Mouse (Mus musculus) frontal cortex, adult (tissue): Measurements from ENCODE around the gene Crygb.
A peak's percentile ranks its signal among the peaks of the same experiment; 100 is the strongest.

ENCODE experiments used
- ATAC-seq: cut with Nextera tagmentation; 2 replicates; pipeline ENCODE4 v1.9.2; 2017; ENCODE audit warnings: mild to moderate bottlenecking, moderate library complexity, mixed read lengths; ENCODE audit not compliant: low TSS enrichment

The Crygb gene

DNA sequence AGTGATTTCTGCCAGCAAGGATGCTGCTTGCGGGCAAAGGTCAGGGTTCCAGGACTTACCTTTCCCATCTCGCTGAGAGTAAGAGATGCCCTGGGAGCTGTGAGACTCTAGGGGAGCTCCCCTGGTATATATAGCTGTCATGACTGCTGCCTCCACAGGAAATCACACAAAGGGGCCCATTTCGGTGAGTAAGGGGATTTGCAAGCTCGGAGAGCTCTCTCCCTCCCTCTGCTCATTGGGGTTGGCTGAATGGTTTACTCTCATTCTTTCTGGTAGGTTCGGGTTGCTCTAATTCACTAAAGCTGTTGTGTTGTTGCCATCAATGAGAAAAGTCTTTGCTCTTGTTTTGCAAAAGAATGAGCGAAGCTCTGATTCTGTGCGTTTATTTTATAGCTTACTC lies at the start of gene Crygb:
TSS of gene Crygb (minus strand) at position 101 of the 400 bp plus-strand sequence.
- no peak for ATAC-seq

GRCm38 (mm10) chr1:65131671-65132070 lies 49.6 kb upstream of the Crygb start:
- ATAC-seq, result no peak

DNA sequence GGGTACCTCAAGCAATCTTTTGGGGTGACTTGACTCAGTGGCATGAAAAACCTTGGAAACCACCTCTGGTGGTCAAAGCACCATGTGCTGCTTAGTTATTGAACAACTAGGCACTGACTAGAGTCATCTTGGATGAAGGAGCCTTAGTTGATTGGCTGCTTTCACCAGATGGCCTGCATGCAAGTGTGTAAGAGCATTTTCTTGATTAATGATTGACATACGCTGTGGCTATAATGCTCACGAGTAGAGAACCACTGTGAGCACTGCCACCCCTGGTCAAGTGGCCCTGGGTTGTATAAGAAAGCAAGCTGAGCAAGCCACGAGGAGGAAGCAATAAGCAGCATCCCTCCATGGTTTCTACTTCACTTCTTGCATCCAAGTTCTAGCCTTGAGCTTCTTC lies 48.1 kb upstream of the Crygb start:
- no peak for ATAC-seq

DNA sequence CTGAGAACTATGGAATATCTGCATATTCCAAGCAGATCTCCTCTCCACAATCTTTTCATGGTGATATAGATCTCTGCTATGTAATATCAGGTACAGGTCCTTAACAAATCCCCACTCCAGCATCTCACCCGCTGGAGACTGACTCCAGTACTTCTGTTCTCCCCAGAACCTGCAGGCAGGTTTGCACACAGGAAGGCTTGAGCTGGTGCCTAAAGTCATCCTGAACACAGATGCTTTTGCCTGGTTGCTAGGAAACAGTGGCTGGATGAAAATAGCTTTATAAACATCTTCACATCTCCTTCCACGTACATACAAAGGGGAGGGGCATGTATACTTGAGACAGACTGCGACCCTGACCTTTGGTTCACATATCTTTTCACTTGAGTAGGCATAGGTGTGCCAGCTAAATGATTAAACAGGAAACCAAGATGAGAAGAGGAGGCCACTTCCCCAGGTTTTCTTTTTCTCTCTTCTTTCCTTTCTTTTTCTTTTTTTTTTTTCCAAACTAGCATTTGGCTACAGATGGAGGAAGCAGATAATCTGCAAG lies 47.6 kb upstream of the Crygb start:
- ATAC-seq, result no peak

GRCm38 (mm10) chr1:65122574-65123372 lies 40.7 kb upstream of the Crygb start, which contains the start of gene D630023F18Rik:
Gene D630023F18Rik (minus strand): TSS chr1:65123214.
- peak; percentile 99 for ATAC-seq

GRCm38 (mm10) chr1:65119438-65119837 lies 37.4 kb upstream of the Crygb start, which contains the start of gene Gm28845:
Gene Gm28845 (minus strand): TSS chr1:65119558.
- ATAC-seq, result no peak

DNA sequence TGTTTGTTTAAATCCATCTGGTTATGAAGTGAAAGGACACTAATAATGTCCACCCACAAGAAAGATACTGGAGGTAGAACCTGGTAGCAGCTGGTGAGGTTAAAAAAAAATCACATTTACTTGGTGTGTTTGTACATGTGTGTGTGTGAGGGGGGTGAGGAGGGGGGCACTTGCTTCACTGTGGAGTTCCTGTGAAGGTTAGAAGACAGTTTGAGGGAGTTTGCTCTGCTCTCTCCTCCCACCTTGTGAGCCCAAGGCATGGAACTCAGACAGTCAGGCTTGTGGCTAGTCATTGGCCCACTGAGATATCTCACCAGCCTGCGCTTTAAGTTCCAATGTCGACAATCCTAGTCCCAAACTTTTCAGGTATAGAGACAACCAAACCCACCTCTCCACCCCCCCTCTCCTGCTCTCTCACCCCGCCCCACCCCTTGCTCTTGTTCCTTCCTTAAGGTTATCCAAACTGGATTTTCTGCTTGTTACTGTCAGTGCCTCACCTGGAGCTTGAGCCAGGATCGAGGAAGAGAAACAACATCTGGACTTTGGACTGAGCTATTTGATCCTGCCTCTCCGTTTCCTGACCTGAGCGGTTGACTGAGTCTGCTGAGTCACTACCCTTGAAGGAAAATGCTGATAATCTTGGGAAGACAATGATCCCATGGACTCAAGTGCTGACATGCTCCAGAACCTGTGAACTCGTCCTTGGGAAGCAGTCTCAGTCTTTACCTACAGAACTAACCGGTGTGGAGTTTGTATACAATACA lies 36.2 kb upstream of the Crygb start:
- no peak for ATAC-seq

DNA sequence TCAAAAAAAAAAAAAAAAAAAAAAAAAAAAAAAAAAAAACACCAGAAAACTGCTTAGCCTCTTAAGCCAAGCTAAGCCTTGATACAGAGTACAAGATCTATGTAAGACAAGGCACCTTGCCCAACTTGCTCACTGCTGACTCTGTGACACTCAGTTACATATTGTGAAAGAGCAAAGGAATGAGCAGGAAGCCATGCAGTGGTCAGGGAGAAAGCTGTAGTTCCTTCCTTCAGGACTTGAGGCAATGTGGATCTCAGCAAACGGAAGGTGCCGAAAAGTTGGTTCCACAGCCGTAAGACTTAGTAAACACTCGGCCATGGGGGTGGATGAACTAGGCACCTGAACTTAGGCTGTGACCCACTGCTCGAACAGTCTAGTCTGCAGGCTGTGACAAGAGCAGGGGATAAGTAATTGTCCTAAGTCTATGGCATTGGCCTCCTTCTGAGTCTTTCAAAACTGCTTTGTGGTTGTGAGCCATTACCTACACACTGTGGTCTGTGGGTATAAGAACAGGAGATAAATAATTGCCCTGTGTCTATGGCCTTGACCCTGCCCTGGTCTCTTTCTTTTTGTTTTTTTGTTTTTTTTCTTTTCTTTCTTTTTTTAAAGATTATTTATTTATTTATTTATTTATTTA lies 31.6 kb upstream of the Crygb start:
- ATAC-seq, result no peak

GRCm38 (mm10) chr1:65112807-65113196 lies 30.7 kb upstream of the Crygb start:
- ATAC-seq, result no peak

DNA sequence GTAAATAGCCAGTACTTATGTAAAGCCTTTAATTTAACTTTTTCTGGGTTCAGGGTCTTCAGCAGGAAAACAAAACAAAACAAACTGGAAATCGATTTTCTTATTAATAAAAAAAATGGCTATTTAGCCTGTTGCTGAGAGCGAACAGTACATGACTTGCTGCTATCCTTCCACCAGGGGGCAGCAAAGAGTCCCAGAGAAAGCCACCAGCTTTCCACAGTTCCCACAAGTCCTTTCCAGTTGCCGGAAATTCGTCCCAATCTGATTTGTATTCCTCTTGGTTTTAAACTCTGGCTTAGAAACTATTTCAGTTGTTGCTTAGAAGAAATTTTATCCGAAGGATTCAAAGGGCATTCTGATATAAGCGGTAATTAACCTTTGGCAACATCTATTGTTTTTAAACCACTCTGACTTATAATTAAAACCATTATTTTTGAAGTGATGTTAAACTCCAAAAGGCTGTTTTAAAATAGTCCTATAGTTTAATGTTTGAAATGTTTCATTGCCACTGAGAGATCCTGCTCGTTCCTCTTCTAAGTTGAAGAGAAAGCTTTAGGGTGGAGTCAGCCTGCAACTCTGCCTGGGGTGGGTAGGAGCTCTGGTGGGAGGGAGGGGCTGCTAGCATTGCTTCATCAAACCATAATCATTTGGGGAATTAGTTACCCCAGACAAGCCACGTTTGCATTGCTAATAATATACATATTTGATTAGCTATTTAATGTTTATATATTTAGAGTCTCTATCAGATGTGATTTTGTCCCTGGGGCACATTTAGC lies 30.1 kb upstream of the Crygb start:
- ATAC-seq, result peak; percentile 92

- ATAC-seq, result no peak
These were observed 27.8 kb upstream of the Crygb start for GRCm38 (mm10) chr1:65109756-65110435.

DNA sequence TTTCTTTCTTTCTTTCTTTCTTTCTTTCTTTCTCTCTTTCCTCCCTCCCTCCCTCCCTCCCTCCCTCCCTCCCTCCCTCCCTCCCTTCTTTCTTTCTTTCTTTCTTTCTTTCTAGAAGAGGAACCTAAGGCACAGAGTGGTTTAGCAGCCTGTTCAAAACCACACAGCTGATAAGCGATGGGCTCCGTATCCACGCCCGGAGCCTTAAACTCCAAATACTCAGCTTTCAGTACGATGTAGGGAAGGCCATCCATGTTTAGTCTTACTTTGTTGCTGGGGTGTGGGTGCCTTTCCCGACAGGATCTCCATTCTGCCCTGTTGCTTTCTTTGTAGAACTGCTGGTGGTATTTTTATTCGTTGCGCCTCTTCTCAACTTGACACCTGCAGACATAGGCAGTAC lies 27.1 kb upstream of the Crygb start:
- no peak for ATAC-seq

GRCm38 (mm10) chr1:65107654-65108279 lies 25.7 kb upstream of the Crygb start:
- ATAC-seq, result no peak

GRCm38 (mm10) chr1:65103273-65103672 lies 21.2 kb upstream of the Crygb start, which contains the start of gene Cryga:
Gene Cryga (minus strand): TSS chr1:65103373.
- ATAC-seq, result no peak

DNA sequence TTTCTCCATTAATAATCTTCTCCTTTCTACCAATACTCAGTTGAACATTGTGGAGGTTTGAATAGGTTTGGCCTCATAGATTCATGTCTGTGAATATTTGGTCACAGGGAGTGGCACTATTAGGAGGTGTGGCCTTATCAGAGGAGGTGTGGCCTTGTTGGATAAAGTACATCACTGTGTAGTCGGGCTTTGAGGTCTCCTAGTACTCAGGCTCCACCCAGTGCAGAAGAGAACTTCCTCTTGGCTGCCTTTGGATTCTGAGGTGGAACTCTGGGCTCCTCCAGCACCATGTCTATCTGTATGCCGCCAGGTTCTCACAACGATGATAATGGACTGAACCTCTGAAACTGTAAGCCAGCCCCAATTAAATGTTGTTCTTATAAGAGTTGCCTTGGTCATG lies 14.9 kb upstream of the Crygb start:
- no peak for ATAC-seq

- ATAC-seq, result peak; percentile 73
These were observed 9.5 kb upstream of the Crygb start for GRCm38 (mm10) chr1:65091566-65091965.

- no peak for ATAC-seq
These were observed 8.3 kb upstream of the Crygb start for GRCm38 (mm10) chr1:65090370-65090769.

- ATAC-seq, result no peak
These were observed 6.7 kb upstream of the Crygb start for GRCm38 (mm10) chr1:65088567-65089356.

- peak; percentile 59 for ATAC-seq
These were observed 6.5 kb downstream of the Crygb start for GRCm38 (mm10) chr1:65075607-65076006.
